Mouse (Mus musculus) cortical plate, adult 2 months (tissue): Measurements from ENCODE around the gene Pla2g5.

ENCODE experiments used
- CTCF ChIP-seq: fragments of 200-500 bp; IDR thresholded peaks from 2 replicates; pipeline ENCODE4 v1.5.1; 2011; ENCODE audit warnings: mild to moderate bottlenecking, control low read depth, low read length; ENCODE audit not compliant: insufficient read depth; ENCODE audit errors: extremely low read depth
- POLR2A ChIP-seq: fragments of 200-500 bp; IDR thresholded peaks from 2 replicates; pipeline ENCODE4 v1.6.1; 2011; ENCODE audit warnings: mild to moderate bottlenecking, low read length, control low read depth; ENCODE audit not compliant: insufficient read depth; ENCODE audit errors: extremely low read depth

DNA sequence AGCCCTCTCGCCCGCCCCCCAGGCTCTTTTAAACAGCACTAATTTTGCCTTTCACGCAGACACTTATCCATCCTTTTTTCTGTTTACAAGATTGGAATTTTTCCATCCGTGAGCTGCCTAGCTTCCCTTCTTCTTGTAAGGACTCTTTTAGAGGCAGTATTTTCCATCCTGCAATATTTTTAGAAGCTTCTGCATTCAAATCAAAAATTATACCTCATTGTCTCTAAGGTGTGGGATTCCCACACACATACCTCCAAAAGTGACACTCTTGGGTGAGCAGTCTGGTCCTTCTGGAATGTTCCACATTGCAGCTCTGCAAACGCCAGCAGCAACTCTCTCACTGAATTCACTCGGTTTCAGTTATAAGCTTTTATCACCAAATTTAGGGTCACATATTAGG lies 10.3 kb downstream of the Pla2g5 start:
- TF ChIP-seq CTCF (no peak), POLR2A (no peak)
